Mouse (Mus musculus) CH12.LX (cell line): ENCODE data around the gene Grcc10.

Experiments
- CTCF ChIP-seq, 2 experiments: IDR thresholded peaks in 1 of 2; conservative IDR thresholded peaks in 1 of 2; 2 replicates each; pipeline ENCODE4 v1.5.1; 2011 to 2012; ENCODE audit warnings: low read depth in 2 of 2, low read length in 2 of 2, improper control_type of control experiment in 1 of 2, inconsistent platforms in 1 of 2, mild to moderate bottlenecking in 1 of 2, moderate library complexity in 1 of 2
- EP300 ChIP-seq: IDR thresholded peaks from 2 replicates; pipeline ENCODE4 v1.6.1; 2011; ENCODE audit warnings: low read length, improper control_type of control experiment
- MAFK ChIP-seq: IDR thresholded peaks from 2 replicates; pipeline ENCODE4 v1.6.1; 2011; ENCODE audit warnings: low read length, improper control_type of control experiment; ENCODE audit not compliant: insufficient replicate concordance
- POLR2A ChIP-seq: IDR thresholded peaks from 2 replicates; pipeline ENCODE4 v1.6.1; 2011; ENCODE audit warnings: low read depth, mild to moderate bottlenecking, improper control_type of control experiment, low read length
- POLR2AphosphoS2 ChIP-seq: IDR thresholded peaks from 2 replicates; pipeline ENCODE4 v1.6.1; 2011; ENCODE audit warnings: low read depth, low read length, improper control_type of control experiment
- RCOR1 ChIP-seq: conservative IDR thresholded peaks from 2 replicates; pipeline ENCODE4 v1.6.1; 2012; ENCODE audit warnings: low read depth, mild to moderate bottlenecking, inconsistent platforms, low read length, improper control_type of control experiment
- TCF12 ChIP-seq: IDR thresholded peaks from 2 replicates; pipeline ENCODE4 v1.6.1; 2014; ENCODE audit warnings: low read depth, mild to moderate bottlenecking, inconsistent platforms, low read length, improper control_type of control experiment

- TF ChIP-seq POLR2A (no peak; the same call in 1 of the 2 replicates), TCF12 (no peak), RCOR1 (no peak), EP300 (no peak), MAFK (no peak), CTCF (conservative IDR thresholded peaks at IDR 0.05 in 1 of 2, IDR thresholded peaks at IDR 0.05 in 1 of 2; ENCODE audit: low read depth in 2 of 2, low read length in 2 of 2) (no peak), POLR2AphosphoS2 (no peak)
These were observed 28.3 kb downstream of the Grcc10 start for GRCm38 (mm10) chr6:124712918-124713317.
